Mouse (Mus musculus) ES-CJ7 (cell line): ENCODE measurements around the gene Tgfbr3.

Source experiments
- DNase-seq: peaks from one replicate; pipeline ENCODE4 v3.0.0; 2011; ENCODE audit warnings: low read depth, low spot score

Gene Tgfbr3

DNA sequence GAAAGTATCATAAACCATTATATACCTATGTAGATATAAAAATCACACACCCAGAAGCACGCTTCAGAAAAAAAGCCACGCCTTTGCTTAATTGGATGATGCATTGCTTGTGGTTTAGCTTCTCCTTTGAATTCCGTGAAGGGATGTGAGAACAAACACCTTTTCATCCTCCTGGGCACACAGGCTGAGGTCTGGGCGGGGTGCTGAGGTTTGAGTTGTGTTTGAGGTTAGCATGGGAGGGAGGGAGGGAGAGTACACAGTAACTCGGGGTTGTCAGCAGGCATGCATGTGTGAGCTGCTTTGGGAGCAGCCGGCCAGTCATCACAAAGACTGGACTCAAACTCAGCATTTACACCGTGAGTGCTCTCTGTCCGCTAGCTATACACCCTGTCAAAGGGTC, 209.5 kb downstream of the Tgfbr3 start:
- DNase-seq = no peak

DNA sequence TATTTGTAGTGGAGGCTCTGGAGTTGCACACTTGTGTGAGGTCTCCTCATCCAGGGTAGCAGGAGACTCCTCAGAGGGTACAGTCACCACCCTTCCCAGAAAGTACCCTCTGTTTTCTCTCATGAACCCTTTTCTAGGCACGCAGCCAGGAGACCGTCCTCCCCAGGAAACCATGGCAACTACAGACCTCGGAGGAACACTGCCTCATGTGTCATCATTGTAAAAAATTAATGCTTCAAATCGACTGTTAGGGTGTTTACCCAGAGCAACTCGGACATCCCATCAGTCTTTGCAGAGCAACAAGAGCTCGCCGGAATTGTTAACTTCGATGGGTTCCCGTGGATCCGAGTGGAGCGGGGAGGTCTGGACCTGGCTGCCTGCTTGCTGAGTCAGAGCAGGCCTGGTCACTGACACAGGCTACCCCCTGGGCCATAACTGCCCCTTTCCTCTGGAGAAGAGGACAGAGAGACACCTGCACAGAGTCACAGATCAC, 210.2 kb downstream of the Tgfbr3 start:
- DNase-seq = no peak

DNA sequence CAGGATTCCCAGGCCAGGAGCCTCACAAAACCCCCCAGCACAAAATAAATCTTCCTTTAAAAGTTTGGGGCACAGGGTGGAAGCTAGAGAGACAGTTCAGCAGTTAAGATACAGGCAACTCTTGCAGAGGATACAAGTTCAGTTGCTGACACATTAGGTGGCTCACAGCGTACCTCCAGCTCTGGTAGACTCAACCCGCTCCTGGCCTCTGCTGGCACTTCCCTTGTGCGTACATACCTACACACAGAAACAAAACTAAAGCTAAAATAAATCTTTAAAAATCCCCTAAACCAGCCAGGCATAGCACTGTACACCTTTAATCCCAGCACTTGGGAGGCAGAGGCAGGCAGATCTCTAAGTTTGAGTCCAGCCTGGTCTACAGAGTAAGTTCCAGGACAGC, 211.1 kb downstream of the Tgfbr3 start:
- DNase-seq = no peak

DNA sequence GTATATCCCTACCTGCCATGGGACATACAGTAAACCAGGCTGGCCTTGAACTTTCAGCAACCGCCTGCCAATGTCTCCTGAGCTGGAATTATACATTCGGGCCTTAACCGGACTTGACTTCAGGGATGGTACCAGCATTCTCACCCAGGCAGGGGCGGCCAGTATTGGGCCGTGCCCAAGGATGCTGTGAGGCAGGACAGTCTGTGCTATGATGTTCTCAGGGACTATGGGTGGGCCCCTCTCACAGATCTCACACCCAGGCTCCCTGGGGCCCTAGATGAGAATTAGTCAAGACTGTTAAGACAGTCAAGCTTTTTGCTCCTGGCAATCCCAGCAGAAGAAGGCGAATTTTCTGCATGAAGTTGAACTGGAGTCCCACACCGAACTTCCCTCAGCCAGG, 211.5 kb downstream of the Tgfbr3 start:
- DNase-seq = no peak

DNA sequence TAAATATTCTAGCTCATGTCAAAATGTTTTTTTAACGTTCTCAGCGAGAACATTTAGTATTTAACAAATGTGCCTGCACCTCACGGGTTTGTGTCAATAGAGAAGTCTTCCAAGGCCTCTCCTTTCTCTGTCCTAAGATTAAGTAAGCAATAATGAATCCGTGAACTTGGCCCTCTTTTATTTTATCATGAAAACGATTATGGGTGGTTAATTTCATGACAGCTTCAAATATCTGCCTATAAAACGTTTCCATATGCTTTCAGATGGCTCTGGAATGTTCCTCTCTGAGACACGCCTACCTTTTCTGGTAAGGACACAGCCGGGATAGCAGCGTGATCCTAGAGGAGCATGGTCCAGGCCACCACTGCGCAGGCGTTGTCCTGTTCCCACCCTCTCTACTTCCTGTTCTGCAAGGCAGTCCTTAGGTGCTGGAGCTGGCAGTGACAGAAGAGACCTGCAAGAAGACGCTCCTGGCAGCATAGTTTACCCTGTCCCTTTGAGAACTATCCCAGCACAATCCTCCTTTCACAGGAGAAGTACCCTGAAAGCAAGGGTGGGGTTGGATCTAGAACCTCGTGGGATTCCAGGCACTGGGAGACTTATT, 214.3 kb downstream of the Tgfbr3 start:
- DNase-seq = peak; percentile 13

DNA sequence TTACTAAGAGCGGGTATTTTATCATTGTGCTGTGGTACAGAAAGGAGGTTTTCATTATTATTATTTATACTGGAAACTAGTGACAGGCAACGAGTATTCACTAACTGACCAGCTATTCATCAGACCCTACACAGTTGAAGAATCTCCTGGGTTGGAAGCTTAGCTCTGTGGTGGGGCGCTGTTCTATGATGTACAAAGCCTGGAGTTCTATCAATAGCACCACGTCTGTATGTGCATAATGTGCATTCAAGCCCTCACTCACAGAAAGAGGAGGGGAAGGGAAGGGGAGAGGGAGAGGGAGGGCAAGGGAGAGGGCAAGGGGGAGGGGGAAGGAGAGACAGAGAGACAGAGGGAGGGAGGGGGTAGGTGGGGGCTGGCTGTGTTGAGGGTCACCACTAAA, 215.1 kb downstream of the Tgfbr3 start:
- no peak for DNase-seq

DNA sequence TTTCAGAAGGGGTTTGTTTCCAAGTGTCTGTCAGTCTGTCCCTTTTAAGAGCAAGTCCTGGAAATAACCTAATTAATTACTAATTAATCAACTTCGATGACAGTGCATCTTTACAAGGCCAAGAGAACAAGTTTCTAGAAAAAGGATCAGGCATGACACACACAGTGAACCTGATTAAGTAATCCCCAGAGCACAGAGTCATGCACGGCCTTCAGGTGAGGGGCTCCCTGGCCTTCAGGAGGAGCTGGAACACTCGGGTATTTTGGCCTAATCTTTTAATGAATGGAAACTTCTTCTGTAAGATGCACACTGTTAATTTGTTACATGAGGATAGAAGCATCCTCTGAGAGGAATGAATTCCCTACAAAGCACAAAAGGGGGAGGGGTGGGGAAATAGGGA, 215.9 kb downstream of the Tgfbr3 start:
- DNase-seq = no peak

DNA sequence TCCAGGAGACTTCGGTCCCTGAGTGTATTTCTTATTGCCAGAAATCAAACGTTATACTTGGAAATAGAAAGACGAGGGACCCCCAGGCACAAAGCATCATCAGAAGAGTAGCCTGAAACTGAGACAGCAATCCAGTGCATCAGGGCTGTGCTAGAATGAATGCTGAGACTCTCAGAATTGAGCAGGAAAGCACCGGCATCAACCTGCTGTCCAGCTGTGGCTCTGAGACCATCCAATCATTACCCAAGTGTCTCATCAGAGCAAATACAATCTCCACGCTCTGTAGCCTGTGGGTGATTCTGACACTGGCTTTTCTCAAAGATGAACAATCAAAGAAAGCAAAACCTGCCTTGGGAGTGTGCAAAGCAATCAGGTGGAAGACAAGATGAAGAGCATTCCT, 221.3 kb downstream of the Tgfbr3 start:
- DNase-seq = no peak

DNA sequence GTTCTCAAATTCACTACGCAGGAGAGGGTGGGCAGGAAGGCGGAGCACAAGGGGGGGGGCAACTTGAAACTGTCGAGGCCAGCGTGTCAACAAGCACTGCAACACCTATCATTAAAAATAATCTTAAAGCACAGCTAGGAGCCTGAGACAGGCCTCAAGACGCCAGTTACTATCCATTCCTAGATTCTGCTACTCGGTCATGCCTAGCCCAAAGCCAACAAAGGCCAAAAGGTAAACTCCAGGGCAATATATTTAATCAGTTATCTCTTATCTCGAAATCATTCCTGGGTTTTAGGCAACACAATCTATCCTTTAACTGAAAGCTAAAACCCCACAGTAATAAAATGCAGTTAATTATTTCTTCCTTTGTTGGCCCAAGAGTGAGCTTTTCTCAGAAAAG, 221.9 kb downstream of the Tgfbr3 start:
- no peak for DNase-seq

DNA sequence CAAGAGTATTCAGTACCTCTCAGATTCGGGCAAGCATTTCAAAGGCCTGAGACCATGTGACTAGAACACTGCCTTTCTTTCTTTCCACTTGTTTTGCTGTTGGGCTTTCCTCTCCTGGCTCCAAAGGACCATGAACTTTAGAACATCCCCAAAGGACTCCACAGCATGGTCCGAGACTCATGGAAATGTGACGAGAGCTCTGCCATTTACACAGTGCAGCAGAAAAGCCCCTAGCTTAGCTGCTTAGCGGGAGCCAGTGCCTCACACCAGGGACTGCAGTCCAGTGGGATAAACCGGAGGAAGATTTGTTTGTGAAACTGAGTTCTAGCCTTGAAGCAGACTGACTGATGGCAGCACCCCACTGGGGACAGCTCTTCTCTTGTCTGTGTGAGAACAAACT, 224.5 kb downstream of the Tgfbr3 start:
- no peak for DNase-seq

DNA sequence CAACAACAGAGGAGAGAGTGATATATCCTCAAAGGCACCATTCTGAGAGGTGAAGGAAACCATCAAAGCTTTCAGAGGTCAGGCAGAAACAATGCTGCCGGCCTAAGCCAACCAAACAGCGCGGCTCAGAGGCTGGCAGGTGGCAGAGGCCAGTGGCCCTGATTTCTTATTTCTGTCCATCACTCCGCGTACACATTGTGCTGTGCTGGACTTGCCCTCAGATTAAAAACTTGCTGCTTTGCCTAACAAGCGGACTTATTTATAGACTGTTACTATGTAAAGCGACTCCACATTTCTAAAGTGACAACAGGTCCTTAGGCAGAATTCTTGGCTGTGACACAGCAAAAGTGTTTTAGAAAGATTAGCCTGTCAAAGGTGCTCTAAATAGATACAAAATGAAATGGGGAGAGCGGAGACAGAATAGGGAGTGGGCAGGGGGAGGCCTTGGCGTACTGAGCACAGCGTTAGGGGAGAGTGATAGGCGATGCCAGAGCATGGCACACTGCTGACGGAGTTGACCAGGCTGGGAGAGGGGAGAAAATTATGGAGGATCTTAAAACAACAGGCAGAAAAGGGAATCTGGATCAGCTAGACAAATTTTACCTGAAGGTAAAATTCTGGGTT, 227.1 kb downstream of the Tgfbr3 start:
- DNase-seq = no peak

DNA sequence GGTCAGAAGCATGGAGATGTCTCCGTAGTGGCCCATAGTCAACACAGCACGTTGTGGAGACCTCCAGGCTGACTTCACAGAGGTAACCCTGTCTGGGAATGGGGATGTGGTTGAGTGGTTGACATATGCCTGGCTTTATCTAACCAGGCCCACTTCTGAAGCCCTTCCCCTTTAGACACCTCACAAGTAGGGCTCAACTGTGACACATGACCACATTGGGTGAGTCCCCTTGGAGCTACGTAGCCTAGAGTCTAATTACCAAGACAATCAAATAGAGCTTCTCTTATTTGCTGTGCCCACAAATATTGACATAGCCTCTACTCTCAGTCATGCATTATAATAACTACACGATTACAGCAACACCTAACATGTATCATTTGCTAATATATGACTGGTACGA, 229.9 kb downstream of the Tgfbr3 start:
- no peak for DNase-seq

DNA sequence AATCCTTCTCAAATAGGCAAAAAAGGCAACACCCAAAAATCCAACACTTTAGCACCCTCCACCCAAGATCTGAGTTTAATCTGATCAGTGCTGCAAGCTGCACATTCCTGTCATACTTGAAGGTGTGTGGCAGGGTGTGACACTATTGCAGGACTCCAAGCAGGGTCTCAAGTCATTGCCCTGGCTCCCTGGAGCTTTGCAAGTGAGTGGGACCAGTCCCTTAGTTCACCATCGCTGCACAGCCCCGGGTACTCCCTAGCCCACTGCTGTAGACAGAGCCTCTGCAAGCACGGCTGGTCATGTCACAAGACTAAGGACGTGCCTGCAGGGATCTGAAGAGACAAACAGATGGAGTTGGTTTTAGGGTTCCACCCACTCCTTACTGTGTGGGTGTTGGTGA, 230.8 kb downstream of the Tgfbr3 start:
- DNase-seq = peak; percentile 9
